Mouse (Mus musculus): ENCODE data around the gene Tshz2. TPM values are rescaled to one million over a fixed set of nuclear protein-coding genes. Genes with fewer than 3 reads are reported as not detected.

Tshz2 gene
- polyA plus RNA-seq, 1 experiment from 2014 or later: 1.2 TPM

DNA sequence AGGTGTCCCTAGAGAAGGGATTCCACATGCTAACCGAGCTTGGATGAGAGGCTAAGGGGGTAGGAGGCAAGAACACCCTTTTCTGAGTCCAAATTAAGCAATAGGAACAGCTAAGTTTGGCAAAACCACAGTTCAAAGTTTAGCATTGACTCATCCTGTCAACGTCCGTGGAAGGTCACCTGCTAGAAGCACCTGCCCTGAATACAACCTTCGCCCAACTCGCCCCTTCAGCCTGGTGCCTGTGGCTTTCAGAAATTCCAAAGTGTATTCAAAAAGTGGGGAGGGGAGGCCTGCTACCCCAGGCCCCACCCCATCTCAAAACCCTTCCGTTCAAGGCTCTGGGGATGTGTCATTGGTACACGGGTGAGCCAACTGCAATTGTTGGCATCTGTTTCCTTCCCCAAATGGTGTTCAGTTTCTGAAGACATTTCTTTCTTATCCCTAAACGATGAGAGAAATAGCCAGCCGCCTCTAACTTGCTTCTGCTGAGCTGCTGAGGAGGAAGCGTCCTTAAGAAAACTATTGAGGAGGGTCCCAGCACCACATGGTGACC is 396.6 kb downstream of the Tshz2 start:
- Histone ChIP-seq H3K4me1 (no peaks in the 10 kb centered on the region), H3K27ac (replicated peaks) (no peak overlapping the region), H3K36me3 (no peaks in the 10 kb centered on the region), H3K9me3 (replicated peaks) (0 out of 2 replicates have a peak, but pooled peaks cover 3% of the 10 kb centered on the region), H3K4me3 (no peak overlapping the region), H3K27me3 (ENCODE audit: low read depth, poor library complexity, severe bottlenecking) (no peaks in the 10 kb centered on the region)
- DNase-seq (ENCODE audit: low spot score): no peak
- WGBS: 88% methylated on average over 10 of the region's 10 CpGs

DNA sequence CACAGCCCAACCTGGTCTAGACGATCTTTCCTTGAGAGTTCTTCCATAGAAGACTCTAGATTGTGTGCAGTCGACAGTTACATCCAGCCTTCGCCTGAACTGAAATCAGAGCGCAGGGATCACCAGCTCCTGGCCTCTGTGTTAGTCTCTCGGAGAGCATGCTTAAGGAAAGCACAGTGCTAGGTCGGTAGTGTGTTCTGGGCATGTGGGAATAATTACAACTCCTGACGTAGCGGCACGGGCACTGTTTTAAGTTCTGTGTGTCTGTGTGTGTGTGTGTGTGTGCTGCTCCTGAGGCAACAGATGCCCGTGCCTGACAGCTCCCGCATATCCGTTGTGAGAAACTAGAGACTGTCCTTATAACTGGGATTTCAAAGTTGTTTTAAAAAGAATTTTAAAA is 398.4 kb downstream of the Tshz2 start:
- Histone ChIP-seq H3K36me3 (no peaks in the 10 kb centered on the region), H3K4me1 (no peaks in the 10 kb centered on the region), H3K27me3 (ENCODE audit: low read depth, poor library complexity, severe bottlenecking) (no peaks in the 10 kb centered on the region), H3K9me3 (replicated peaks) (0 out of 2 replicates have a peak, but pooled peaks cover 3% of the 10 kb centered on the region), H3K4me3 (no peak overlapping the region), H3K27ac (replicated peaks) (no peak overlapping the region)
- no peak for DNase-seq (ENCODE audit: low spot score)
- 91% methylated on average over 12 of the region's 12 CpGs for WGBS

DNA sequence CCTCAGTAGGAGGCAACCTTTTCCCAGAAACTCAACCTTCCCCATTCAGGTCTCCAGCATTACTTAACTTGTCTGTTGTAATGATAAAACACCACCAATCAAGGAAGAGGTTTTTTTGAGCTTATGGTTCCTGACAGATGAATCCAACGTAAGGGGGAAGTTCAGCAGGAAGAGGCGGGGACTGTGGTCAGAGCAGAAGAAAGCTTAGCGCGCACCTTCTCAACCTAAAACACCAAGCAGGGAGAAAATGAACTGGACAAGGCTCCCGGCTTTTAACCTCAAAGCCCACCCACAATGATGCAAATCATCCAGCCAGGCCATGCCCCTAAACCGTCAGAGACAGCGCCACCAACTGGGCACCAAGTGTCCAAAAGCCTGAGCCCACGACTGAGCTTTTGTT is 399.1 kb downstream of the Tshz2 start:
- no peak overlapping the region for H3K4me3 ChIP-seq
- 0 out of 2 replicates have a peak, but pooled peaks cover 3% of the 10 kb centered on the region for H3K9me3 ChIP-seq (replicated peaks)
- H3K4me1 ChIP-seq: peaks cover 4% of the 10 kb centered on the region; the same call in 1 of the 2 replicates
- 76% methylated on average over 8 of the region's 8 CpGs for WGBS
- H3K36me3 ChIP-seq: no peaks in the 10 kb centered on the region
- no peak for DNase-seq (ENCODE audit: low spot score)
- no peaks in the 10 kb centered on the region for H3K27me3 ChIP-seq (ENCODE audit: low read depth, poor library complexity, severe bottlenecking)
- no peak overlapping the region for H3K27ac ChIP-seq (replicated peaks)

DNA sequence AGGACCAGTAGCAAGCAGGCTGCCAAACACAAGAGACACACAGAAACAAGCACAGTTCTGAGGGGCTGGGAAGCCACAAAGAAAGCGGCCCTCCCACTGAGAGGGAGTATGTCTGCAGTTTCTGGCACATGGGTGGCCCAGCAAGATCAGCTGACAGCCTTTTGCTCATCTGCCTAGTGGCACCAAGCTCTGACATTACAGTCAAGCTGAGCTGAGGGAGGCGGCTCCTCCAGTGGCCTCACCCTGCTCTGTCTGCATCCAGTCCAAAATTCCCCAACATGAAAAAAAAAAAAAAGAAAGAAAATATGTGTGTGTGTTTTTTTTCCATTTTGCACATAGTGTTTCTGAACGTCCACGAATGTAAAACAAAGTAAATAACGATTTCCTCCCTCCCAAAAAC is 400.4 kb downstream of the Tshz2 start:
- no peaks in the 10 kb centered on the region for H3K27me3 ChIP-seq (ENCODE audit: low read depth, poor library complexity, severe bottlenecking)
- no peak overlapping the region for H3K4me3 ChIP-seq
- H3K4me1 ChIP-seq: peaks cover 10% of the 10 kb centered on the region; the same call in 1 of the 2 replicates
- no peaks in the 10 kb centered on the region for H3K36me3 ChIP-seq
- 86% methylated on average over 5 of the region's 5 CpGs for WGBS
- no peak for DNase-seq (ENCODE audit: low spot score)
- 0 out of 2 replicates have a peak overlapping the region, but pooled peaks have one; percentile 33 for H3K27ac ChIP-seq (replicated peaks)
- H3K9me3 ChIP-seq (replicated peaks): no peaks in the 10 kb centered on the region

DNA sequence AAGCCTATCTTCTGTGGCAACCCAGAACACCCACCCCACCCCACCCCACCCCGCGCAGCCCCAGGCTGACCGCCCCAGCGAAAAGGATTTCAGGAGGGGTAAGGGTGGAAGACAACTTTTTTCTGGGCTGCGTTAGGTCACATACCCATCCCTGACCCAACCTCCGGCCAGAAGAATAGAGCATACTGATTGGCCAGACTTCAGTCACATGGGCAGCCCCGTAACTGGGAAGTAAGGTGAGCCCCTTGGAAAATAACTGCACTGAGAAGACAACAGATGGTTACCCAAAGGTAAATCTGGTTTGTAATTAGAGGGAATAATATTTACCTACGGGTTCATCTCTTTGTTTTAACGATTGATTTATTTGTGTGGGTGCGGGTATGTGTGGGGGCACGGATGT is 402.0 kb downstream of the Tshz2 start:
- Histone ChIP-seq H3K4me1 (peaks cover 13% of the 10 kb centered on the region; the same call in 1 of the 2 replicates), H3K27me3 (ENCODE audit: low read depth, poor library complexity, severe bottlenecking) (no peaks in the 10 kb centered on the region), H3K27ac (replicated peaks) (no peak overlapping the region), H3K9me3 (replicated peaks) (no peaks in the 10 kb centered on the region), H3K36me3 (no peaks in the 10 kb centered on the region), H3K4me3 (no peak overlapping the region)
- no peak for DNase-seq (ENCODE audit: low spot score)
- 94% methylated on average over 11 of the region's 11 CpGs for WGBS

DNA sequence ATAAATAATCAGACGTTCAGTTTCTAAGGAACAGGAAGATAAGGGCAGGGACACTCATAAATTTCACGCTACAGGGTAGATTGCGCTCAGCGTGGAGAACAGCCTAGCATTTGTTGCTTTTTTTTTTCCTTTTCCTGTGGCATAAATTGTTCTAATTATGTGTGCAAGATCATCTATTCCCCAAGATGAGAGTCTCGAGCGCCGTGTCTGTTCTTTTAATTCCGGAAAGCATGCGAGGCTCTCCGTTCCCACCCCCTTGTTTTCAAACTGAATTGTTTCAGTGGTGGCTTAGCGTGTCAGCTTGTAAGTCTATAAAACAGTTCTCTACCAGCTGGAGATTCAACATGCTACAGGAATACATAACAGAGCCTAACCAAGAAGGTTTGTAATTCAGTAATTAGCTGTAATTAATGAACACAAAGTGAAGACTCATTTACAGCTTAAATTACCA is 404.0 kb downstream of the Tshz2 start:
- DNase-seq (ENCODE audit: low spot score): no peak
- H3K4me3 ChIP-seq: no peak overlapping the region
- H3K27ac ChIP-seq (replicated peaks): no peak overlapping the region
- peaks cover 18% of the 10 kb centered on the region for H3K4me1 ChIP-seq
- 81% methylated on average over 11 of the region's 11 CpGs for WGBS
- H3K9me3 ChIP-seq (replicated peaks): no peaks in the 10 kb centered on the region
- no peaks in the 10 kb centered on the region for H3K36me3 ChIP-seq
- no peaks in the 10 kb centered on the region for H3K27me3 ChIP-seq (ENCODE audit: low read depth, poor library complexity, severe bottlenecking)

DNA sequence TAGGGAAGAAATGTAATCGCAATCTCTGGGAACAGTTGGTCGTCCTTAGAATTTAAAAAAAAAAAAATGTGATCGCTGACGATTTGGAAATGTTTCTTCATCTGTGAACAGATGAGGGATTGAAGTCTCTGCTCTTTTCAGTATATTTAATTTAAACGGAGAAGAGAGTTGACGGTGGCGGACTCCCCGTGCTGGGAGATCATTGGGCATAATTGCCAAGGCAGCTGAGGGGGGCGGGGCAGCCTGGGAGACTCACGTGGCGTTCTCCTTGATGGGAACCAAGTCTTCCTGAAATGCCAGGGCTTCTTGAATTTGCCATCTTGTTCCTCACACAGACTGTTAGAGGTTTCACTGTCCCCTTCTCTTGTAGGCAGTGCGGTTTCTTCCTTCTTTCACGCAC is 404.5 kb downstream of the Tshz2 start:
- Histone ChIP-seq H3K27ac (replicated peaks) (no peak overlapping the region), H3K4me1 (peaks cover 18% of the 10 kb centered on the region), H3K4me3 (no peak overlapping the region), H3K27me3 (ENCODE audit: low read depth, poor library complexity, severe bottlenecking) (no peaks in the 10 kb centered on the region), H3K36me3 (no peaks in the 10 kb centered on the region), H3K9me3 (replicated peaks) (no peaks in the 10 kb centered on the region)
- 87% methylated on average over 13 of the region's 13 CpGs for WGBS
- no peak for DNase-seq (ENCODE audit: low spot score)

DNA sequence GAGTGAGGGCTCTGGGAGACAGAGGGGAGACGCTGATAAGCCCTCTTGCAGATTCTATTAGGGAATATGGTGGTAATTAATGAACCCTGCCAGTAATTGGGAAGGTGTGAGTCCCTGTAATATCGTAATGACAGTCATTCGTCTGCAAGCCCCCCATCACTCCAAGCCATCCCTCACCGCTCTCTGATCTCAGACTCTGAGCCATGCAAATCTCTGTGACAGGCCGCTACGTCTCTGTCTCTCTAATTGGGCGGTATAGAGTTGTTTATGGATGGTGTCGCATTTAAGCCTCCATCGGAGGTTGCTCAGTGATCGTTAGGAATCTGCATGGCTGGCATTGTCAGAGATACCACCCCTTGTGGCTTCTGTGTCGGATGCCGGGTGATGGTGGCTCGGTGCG is 407.0 kb downstream of the Tshz2 start:
- Histone ChIP-seq H3K9me3 (replicated peaks) (no peaks in the 10 kb centered on the region), H3K27ac (replicated peaks) (no peak overlapping the region), H3K36me3 (no peaks in the 10 kb centered on the region), H3K4me3 (no peak overlapping the region), H3K4me1 (peaks cover 18% of the 10 kb centered on the region), H3K27me3 (ENCODE audit: low read depth, poor library complexity, severe bottlenecking) (no peaks in the 10 kb centered on the region)
- DNase-seq (ENCODE audit: low spot score): no peak
- 81% methylated on average over 14 of the region's 14 CpGs for WGBS

DNA sequence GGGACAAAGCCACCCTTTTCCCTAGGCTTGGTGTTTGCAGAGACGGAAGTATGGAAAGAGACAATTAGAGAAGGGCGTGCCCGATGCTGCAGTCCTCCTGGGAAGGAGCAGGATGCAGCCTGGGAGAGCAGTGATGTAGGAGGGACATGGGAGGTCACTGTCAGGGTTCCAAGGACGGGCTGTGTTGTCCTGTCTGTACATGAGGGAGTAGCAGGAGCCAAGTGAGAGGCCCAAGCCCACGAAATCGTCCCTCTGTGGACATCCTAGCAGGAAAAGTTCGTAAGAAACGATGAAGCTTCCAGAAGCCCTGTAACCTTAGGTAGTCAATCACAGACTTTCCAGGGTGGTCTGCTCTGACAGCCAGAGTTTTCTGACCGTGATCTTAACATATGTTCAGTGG is 408.3 kb downstream of the Tshz2 start:
- WGBS: 79% methylated on average over 9 of the region's 9 CpGs
- no peaks in the 10 kb centered on the region for H3K27me3 ChIP-seq (ENCODE audit: low read depth, poor library complexity, severe bottlenecking)
- no peak for DNase-seq (ENCODE audit: low spot score)
- H3K4me3 ChIP-seq: no peak overlapping the region
- peaks cover 4% of the 10 kb centered on the region; the same call in 1 of the 2 replicates for H3K9me3 ChIP-seq (replicated peaks)
- H3K27ac ChIP-seq (replicated peaks): no peak overlapping the region
- H3K4me1 ChIP-seq: peaks cover 18% of the 10 kb centered on the region
- H3K36me3 ChIP-seq: no peaks in the 10 kb centered on the region

DNA sequence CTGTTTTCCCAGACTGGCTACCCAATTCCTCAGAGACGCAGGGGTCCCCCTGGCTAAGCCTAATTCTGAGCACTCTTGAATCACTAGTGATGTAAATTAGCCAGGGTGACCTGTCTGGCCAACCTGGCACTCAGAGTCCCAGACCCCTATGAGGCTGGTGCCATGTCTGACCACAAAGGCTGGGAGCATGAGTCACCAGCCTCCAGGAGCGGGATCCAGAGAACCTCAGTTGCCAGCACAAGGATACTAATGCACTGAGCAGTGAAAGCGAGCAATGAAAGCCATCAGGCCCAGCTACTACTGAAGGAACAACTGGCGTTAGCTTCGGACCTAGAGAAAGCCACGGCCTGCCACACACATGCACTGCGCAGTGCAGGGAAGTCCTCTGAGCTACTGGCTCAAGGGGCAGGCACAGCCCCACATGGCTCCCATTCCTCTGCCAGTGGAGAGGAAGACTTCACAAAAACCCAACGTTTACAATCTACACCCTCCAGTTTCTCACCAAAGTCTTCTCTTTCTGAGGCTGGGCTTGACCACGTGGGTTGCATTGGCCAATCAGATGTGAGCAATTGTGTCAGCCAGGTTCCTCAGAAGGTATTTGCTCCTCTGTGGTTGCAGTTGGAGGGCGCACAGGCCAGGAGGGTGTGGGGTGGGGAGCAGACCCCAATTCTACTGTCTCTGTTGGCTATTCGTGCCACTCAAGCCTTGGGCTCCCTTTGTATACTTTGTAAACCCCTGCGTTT is 409.8 kb downstream of the Tshz2 start:
- H3K36me3 ChIP-seq: no peaks in the 10 kb centered on the region
- H3K4me3 ChIP-seq: no peak overlapping the region
- H3K9me3 ChIP-seq (replicated peaks): peaks cover 5% of the 10 kb centered on the region; the same call in 1 of the 2 replicates
- H3K27ac ChIP-seq (replicated peaks): no peak overlapping the region
- DNase-seq (ENCODE audit: low spot score): no peak
- H3K4me1 ChIP-seq: peaks cover 9% of the 10 kb centered on the region; the same call in 1 of the 2 replicates
- 81% methylated on average over 12 of the region's 12 CpGs for WGBS
- no peaks in the 10 kb centered on the region for H3K27me3 ChIP-seq (ENCODE audit: low read depth, poor library complexity, severe bottlenecking)

DNA sequence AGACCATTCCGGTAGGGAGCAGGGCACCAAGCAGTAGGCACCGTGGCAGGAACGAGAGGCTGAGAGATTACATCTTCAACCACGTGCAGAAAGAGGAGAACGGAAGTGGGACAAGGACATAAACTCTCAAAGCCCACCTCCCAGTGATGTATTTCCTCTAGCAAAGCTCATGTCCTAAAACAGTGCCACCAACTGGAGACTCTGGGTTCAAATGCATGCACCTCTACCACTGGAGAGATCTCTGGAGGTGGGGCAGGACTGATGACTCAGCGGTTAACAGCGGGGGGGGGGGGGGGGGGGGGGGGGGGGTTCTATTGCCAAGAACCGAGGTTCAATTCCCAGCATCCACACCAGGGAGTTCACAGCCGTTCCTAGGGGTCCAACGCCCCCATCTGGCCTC is 410.5 kb downstream of the Tshz2 start:
- H3K36me3 ChIP-seq: no peaks in the 10 kb centered on the region
- peaks cover 8% of the 10 kb centered on the region; the same call in 1 of the 2 replicates for H3K4me1 ChIP-seq
- H3K27me3 ChIP-seq (ENCODE audit: low read depth, poor library complexity, severe bottlenecking): no peaks in the 10 kb centered on the region
- no peak overlapping the region for H3K27ac ChIP-seq (replicated peaks)
- H3K4me3 ChIP-seq: no peak overlapping the region
- no peak for DNase-seq (ENCODE audit: low spot score)
- 93% methylated on average over 7 of the region's 10 CpGs for WGBS
- H3K9me3 ChIP-seq (replicated peaks): peaks cover 5% of the 10 kb centered on the region; the same call in 1 of the 2 replicates

DNA sequence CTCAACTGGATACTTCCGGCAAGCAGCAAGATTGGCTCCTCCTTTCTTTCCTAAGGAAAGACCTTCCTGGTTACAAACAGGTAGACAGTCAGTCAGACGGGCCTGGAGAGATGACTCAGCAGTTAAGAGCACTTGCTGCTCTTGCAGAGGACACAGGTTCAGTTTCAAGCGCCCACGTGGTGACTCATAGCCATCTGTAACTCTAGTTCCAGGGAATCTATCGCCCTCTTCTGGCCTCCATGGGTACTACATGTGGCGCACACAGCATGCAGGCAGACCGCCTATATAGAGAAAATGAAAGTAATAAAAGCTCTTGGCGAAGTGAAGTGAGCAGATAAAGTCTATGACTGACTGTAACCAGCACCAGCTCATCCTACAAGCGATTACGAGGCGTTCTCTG is 413.1 kb downstream of the Tshz2 start:
- Histone ChIP-seq H3K27me3 (ENCODE audit: low read depth, poor library complexity, severe bottlenecking) (no peaks in the 10 kb centered on the region), H3K36me3 (no peaks in the 10 kb centered on the region), H3K4me1 (peaks cover 3% of the 10 kb centered on the region; the same call in 1 of the 2 replicates), H3K27ac (replicated peaks) (no peak overlapping the region), H3K4me3 (no peak overlapping the region), H3K9me3 (replicated peaks) (peaks cover 5% of the 10 kb centered on the region; the same call in 1 of the 2 replicates)
- 83% methylated on average over 11 of the region's 11 CpGs for WGBS
- no peak for DNase-seq (ENCODE audit: low spot score)
